Mouse (Mus musculus): Measurements from ENCODE around the gene Efcab12. TPM values are rescaled to one million over a fixed set of nuclear protein-coding genes. Genes with fewer than 3 reads are reported as not detected.
A peak's percentile ranks its signal among the peaks of the same experiment; 100 is the strongest.

Efcab12 gene
- polyA plus RNA-seq, 1 experiment from 2014 or later, result 2.3 TPM

- 81% methylated on average over 4 of the region's 4 CpGs for WGBS
These were observed 18.1 kb upstream of the Efcab12 start for GRCm38 (mm10) chr6:115856361-115856745.

DNA sequence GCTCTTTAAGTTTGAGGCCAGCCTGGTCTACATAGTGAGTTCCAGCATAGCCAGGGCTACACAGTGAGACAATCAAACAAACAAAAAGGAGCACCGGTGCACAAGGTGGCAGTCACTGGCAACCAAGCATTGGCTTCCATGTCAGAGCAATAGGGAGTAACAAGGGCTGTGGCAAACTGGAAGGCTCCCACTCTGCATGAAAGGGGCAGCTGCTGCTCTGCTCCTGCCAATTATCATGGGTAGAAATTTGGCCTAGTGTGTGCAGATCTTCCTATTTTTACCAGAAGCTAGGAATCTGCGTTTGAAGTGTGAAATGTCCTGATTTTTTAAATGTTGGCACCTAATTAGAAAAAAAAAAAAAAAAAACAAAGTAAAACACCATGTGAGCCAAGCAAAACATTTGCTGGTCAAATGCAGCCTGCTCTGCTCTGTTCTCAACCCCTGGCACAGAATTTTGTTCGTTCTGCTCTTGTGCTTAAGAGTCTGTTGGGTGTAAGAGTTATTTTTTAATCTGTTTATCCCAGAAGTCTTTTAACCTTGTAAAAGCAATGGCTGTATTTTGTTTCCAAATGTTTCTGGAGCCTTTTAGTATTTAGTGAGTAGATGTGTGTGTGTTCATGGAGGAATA, 17.6 kb upstream of the Efcab12 start:
- Histone ChIP-seq H3K27me3 (no peaks in the 10 kb centered on the region), H3K4me3 (replicated peaks) (no peak overlapping the region), H3K9me3 (no peaks in the 10 kb centered on the region), H3K27ac (no peak overlapping the region), H3K36me3 (replicated peaks) (no peaks in the 10 kb centered on the region), H3K9ac (no peak overlapping the region), H3K4me2 (no peak overlapping the region), H3K4me1 (peaks cover 21% of the 10 kb centered on the region)
- WGBS, result 94% methylated on average over 3 of the region's 3 CpGs
- ATAC-seq (ENCODE audit: low FRiP score), result no peak

More at GRCm38 (mm10) chr6:115856361-115856745, 18.1 kb upstream of the Efcab12 start:
- Histone ChIP-seq H3K9me3 (no peaks in the 10 kb centered on the region), H3K27ac (no peak overlapping the region), H3K4me1 (peaks cover 21% of the 10 kb centered on the region), H3K4me2 (no peak overlapping the region), H3K36me3 (replicated peaks) (no peaks in the 10 kb centered on the region), H3K27me3 (no peaks in the 10 kb centered on the region), H3K4me3 (replicated peaks) (no peak overlapping the region), H3K9ac (no peak overlapping the region; the same call in 1 of the 2 replicates)
- ATAC-seq (ENCODE audit: low FRiP score), result no peak

GRCm38 (mm10) chr6:115854432-115854831, 16.2 kb upstream of the Efcab12 start:
- WGBS, result 71% methylated on average over 2 of the region's 2 CpGs
- Histone ChIP-seq H3K4me2 (no peak overlapping the region), H3K9ac (no peak overlapping the region), H3K27me3 (no peaks in the 10 kb centered on the region), H3K9me3 (no peaks in the 10 kb centered on the region), H3K4me3 (replicated peaks) (no peak overlapping the region), H3K36me3 (replicated peaks) (peaks cover 9% of the 10 kb centered on the region), H3K4me1 (peaks cover 21% of the 10 kb centered on the region), H3K27ac (no peak overlapping the region)
- no peak for ATAC-seq (ENCODE audit: low FRiP score)

DNA sequence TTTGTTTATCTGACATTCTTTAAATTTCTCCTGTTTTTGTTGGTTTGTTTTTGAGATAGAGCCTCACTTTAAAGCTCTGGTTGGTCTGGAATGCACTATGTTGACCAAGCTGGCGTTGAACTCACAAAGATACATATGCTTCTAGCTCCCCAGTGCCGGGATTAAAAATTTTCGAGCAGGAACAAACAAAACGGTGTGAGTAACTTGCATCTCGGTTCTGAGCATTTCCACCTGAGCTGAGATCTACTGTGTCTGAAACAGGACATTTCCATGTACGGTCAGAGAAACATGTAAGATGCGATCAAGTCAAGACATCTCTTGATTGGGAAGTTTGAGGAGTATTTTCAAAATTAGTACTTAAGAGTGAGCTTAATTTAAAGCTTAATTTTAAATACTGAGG, 15.8 kb upstream of the Efcab12 start:
- 0 out of 2 replicates have a peak, but pooled peaks have one; percentile 0 for ATAC-seq (ENCODE audit: low FRiP score)
- 42% methylated on average over 7 of the region's 7 CpGs for WGBS

DNA sequence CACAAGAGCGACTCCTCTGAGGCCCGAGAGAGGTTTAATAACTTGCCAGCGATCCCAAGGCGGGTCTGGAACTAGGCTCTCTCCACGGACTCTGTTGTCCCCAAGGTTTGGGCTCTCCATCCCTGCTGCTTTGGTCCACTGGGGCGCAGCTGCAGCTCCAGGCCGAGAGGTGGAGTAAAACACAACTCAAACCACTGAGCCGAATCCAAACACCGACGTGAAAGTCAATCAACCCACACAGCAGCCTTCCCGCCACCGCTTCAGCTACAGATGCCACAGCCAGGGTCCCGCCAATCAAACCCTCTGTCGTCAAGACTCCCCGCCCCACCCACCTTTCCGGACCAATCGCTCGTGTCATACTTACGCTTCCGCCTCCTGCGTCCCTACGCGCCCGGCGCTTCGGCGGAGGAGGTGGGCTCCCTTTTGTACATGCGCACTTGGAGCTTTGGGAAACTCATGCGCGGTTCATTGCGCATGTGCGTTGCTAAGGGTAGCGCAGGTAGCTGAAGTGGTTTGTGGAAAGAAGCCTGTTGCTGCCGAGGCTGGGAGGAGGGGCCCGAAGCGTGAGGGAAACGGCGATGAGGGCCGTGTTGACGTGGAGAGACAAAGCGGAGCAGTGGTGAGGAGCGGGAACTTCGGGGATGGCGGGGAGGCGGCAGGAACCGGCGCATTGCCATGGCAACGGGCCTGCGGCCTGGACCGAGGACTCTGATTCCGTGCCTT, 15.0 kb upstream of the Efcab12 start, which contains the start of the genes Mbd4 and Ift122:
Mbd4 (minus strand) TSS at position 281 of the 723 bp plus-strand sequence.
Ift122 (plus strand) TSS at position 380 of the 723 bp plus-strand sequence.
- Histone ChIP-seq H3K27ac (peak within 1 kb of the TSS; percentile 94), H3K4me3 (replicated peaks) (peak within 1 kb of the TSS; percentile 58), H3K9ac (peak within 1 kb of the TSS; percentile 65), H3K9me3 (no peaks in the 10 kb centered on the region), H3K36me3 (replicated peaks) (peaks cover 17% of the 10 kb centered on the region), H3K4me2 (peak within 1 kb of the TSS; percentile 65), H3K4me1 (peaks cover 21% of the 10 kb centered on the region), H3K27me3 (no peaks in the 10 kb centered on the region)
- peak; percentile 99 for ATAC-seq (ENCODE audit: low FRiP score)
- under 1% methylated on average over 51 of the region's 51 CpGs for WGBS

More for the DNA sequence above, 15.8 kb upstream of the Efcab12 start:
- Histone ChIP-seq H3K36me3 (replicated peaks) (peaks cover 10% of the 10 kb centered on the region), H3K9ac (peak overlapping the region; percentile 60), H3K4me2 (peak overlapping the region; percentile 54), H3K27ac (peak overlapping the region; percentile 94), H3K9me3 (no peaks in the 10 kb centered on the region), H3K4me3 (replicated peaks) (peak overlapping the region; percentile 58), H3K27me3 (no peaks in the 10 kb centered on the region), H3K4me1 (peaks cover 21% of the 10 kb centered on the region)

DNA sequence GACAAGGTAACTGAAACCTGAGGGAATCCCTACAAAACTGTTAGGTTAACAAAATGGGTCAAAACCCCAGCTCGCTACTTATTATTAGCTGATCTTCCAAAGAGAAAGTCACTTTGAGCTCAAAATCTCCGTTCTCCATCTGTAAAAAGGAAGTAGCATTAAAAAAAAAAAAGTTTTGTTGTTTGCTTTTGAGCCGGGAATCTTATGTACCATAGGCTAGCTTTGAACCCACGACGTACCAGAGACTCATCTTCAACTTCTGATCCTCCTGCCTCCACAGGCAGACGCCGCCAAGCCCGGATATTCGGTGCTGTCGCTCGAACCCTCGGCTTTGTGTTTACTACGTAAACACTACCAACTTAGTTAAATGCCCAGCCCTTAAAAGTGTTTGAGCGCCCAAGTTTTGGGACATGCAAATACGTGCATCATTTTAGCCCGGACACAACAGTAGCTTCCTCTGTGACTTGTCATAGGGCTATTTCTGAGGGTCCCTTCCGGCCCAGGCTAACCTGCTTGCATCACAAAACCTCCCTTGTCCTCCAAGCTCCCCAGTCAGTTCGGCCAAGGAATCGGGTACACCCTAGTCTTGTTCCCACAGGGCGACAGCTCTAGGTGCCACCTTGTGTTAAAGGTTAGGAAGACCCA, 14.4 kb upstream of the Efcab12 start:
- no peaks in the 10 kb centered on the region for H3K27me3 ChIP-seq
- ATAC-seq (ENCODE audit: low FRiP score), result no peak; the same call in 1 of the 2 replicates
- peaks cover 21% of the 10 kb centered on the region for H3K4me1 ChIP-seq
- peak overlapping the region; percentile 65 for H3K4me2 ChIP-seq
- H3K9ac ChIP-seq, result peak overlapping the region; percentile 65
- WGBS, result 5% methylated on average over 20 of the region's 20 CpGs
- peaks cover 18% of the 10 kb centered on the region for H3K36me3 ChIP-seq (replicated peaks)
- H3K9me3 ChIP-seq, result no peaks in the 10 kb centered on the region
- peak overlapping the region; percentile 58 for H3K4me3 ChIP-seq (replicated peaks)
- peak overlapping the region; percentile 89 for H3K27ac ChIP-seq

DNA sequence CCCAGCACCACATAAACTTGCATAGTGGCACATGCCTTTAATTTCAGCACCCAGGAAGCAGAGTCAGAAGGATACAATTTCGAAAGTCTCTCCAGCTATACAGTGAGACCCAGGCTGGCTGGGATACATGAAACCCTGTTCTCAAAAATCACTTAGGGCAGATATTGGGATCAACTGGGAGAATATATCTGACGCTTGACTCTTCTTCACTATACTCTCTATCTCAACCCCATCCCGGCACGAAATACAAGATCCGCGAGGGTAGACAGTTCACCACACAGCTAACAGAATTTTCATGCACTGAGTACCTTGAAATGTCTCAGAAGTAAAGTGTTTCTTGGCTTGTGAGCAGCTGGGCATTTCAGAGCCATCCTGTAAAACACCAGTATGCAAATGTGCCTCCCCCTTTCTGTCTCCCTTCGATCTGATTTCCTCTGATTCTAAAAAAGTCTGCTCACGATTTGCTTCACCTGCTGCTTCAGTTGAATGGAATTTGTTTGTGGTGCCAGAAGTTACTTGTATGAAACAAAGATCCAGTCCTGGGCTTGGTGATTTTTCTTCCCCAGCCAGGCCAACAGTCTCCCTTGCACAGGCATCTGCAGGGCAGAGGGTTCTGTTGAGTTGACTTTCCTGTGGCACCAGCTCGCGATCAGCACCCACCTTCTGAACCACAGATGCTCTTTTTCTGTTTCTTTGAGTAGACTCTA, 10.5 kb upstream of the Efcab12 start:
- 96% methylated on average over 10 of the region's 10 CpGs for WGBS
- no peak overlapping the region for H3K9ac ChIP-seq

DNA sequence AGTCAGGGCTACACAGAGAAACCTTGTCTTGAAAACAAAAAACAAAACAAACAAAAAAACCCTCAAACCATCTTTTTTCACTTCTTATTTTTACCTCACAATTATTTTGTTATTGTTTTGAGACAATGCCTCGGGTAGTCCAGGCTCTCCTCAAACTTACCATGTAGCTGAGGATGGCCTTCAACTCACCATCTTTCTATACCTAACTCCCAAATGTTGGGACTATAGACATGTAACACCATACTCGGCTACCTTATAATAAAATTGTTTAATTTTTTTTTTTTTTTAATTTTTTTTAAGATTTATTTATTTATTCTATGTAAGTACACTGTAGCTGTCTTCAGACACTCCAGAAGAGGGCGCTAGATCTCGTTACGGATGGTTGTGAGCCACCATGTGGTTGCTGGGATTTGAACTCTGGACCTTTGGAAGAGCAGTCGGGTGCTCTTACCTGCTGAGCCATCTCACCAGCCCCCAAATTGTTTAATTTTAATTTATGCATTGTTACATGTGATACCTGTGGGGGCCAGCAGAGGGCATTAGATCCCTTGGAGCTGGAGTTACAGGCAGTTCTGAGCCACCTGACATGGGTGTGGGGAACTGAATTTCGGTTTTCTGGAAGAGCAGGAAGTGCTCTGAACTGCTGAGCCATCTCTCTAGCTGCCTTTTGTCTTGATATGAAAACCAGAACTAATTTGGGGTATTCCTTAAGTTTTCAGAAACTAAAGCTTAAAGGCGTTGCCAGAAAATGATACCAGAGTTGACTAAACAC, 8.6 kb upstream of the Efcab12 start:
- ATAC-seq (ENCODE audit: low FRiP score), result 0 out of 2 replicates have a peak, but pooled peaks have one; percentile 20
- Histone ChIP-seq H3K9ac (no peak overlapping the region), H3K4me1 (peaks cover 2% of the 10 kb centered on the region), H3K4me2 (no peak overlapping the region), H3K9me3 (no peaks in the 10 kb centered on the region), H3K27ac (no peak overlapping the region), H3K36me3 (replicated peaks) (peaks cover 51% of the 10 kb centered on the region), H3K4me3 (replicated peaks) (no peak overlapping the region), H3K27me3 (no peaks in the 10 kb centered on the region)
- 47% methylated on average over 8 of the region's 8 CpGs for WGBS

More for the DNA sequence above, 10.5 kb upstream of the Efcab12 start:
- no peaks in the 10 kb centered on the region for H3K9me3 ChIP-seq
- H3K4me3 ChIP-seq (replicated peaks), result no peak overlapping the region
- no peak for ATAC-seq (ENCODE audit: low FRiP score)
- H3K4me2 ChIP-seq, result no peak overlapping the region
- peaks cover 13% of the 10 kb centered on the region for H3K4me1 ChIP-seq
- H3K27me3 ChIP-seq, result no peaks in the 10 kb centered on the region
- H3K27ac ChIP-seq, result no peak overlapping the region
- peaks cover 32% of the 10 kb centered on the region for H3K36me3 ChIP-seq (replicated peaks)

DNA sequence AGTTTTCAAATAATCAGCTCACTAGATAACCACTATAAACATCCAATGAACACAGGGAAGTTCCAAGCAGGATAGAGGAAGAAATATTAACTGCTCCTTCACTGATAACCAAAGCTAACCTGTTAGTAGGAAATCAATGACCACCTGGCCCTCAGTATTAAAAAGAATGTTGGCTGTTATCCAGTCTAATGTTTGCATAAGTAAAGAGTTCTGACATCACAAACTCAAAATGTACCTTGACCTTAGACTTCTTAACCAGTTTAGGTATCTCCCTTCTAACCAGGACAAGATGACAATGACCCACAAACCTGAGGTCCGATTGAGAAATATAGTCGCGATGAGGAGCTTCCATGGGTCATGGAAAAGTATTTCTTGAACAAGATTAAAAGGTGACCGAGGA, 6.8 kb upstream of the Efcab12 start:
- Histone ChIP-seq H3K9me3 (no peaks in the 10 kb centered on the region), H3K27me3 (no peaks in the 10 kb centered on the region), H3K9ac (no peak overlapping the region), H3K4me1 (no peaks in the 10 kb centered on the region), H3K36me3 (replicated peaks) (peaks cover 48% of the 10 kb centered on the region), H3K4me3 (replicated peaks) (no peak overlapping the region), H3K4me2 (no peak overlapping the region), H3K27ac (no peak overlapping the region)
- WGBS, result 95% methylated on average over 4 of the region's 4 CpGs
- ATAC-seq (ENCODE audit: low FRiP score), result no peak

GRCm38 (mm10) chr6:115838745-115839144, 533 bp upstream of the Efcab12 start:
- Histone ChIP-seq H3K4me2 (peak overlapping the region; percentile 58), H3K27me3 (no peaks in the 10 kb centered on the region), H3K4me1 (peaks cover 14% of the 10 kb centered on the region), H3K27ac (no peak overlapping the region), H3K9ac (no peak overlapping the region), H3K9me3 (no peaks in the 10 kb centered on the region), H3K36me3 (replicated peaks) (peaks cover 23% of the 10 kb centered on the region), H3K4me3 (replicated peaks) (peak overlapping the region; percentile 36; the same call in 1 of the 2 replicates)
- ATAC-seq (ENCODE audit: low FRiP score), result peak; percentile 10; the same call in 1 of the 2 replicates
- WGBS, result 59% methylated on average over 5 of the region's 5 CpGs

DNA sequence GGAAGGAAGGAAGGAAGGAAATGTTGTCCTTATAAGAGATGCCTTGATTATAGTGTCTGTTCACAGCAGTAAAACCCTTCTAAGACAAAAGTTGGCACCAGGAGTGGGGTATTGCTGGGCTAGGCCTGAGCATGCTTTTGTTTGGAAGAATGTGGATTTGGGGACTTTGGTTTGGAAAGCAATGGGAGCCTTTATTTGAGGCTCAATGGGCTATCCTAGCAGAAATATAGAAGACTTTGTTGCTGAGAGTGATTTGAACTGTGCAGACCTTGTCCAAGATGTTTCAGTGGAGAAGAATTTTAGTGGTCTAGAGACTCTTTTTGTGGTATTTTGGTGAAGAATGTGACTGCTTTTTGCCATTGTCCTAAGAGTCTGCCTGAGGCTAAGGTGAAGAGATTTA, 4.4 kb downstream of the Efcab12 start:
- no peak overlapping the region for H3K4me2 ChIP-seq
- no peak overlapping the region for H3K4me3 ChIP-seq (replicated peaks)
- no peak for ATAC-seq (ENCODE audit: low FRiP score)
- peaks cover 14% of the 10 kb centered on the region for H3K4me1 ChIP-seq
- H3K9me3 ChIP-seq, result no peaks in the 10 kb centered on the region
- H3K9ac ChIP-seq, result no peak overlapping the region
- H3K27me3 ChIP-seq, result no peaks in the 10 kb centered on the region
- no peaks in the 10 kb centered on the region for H3K36me3 ChIP-seq (replicated peaks)
- no peak overlapping the region for H3K27ac ChIP-seq

Data from forebrain, embryonic 12.5 days (tissue).